In genomic region chr4:45527562-45528354, GRCm38 (mm10) we compare ENCODE assay signal across 8 mouse cellular contexts. TPM values are rescaled to one million over a fixed set of nuclear protein-coding genes. Genes with fewer than 3 reads are reported as not detected.
A peak's percentile ranks its signal among the peaks of the same experiment; 100 is the strongest.
DNase-seq lines count a peak whose midpoint lies in the region; ATAC-seq lines count a peak whose summit lies in the region.

No protein-coding gene starts in this region.

- H3K9ac ChIP-seq in forebrain, embryonic 15.5 days (replicated peaks) = peak overlapping the region; percentile 84
- H3K9ac ChIP-seq in kidney, embryonic 15.5 days = peak overlapping the region; percentile 86
- no peak overlapping the region for H3K9ac ChIP-seq in midbrain, embryonic 12.5 days (replicated peaks)

- H3K27ac ChIP-seq in forebrain, embryonic 15.5 days (replicated peaks) = peak overlapping the region; percentile 89; the same call in 1 of the 2 replicates
- H3K27ac ChIP-seq in kidney, embryonic 15.5 days = peak overlapping the region; percentile 98
- H3K27ac ChIP-seq in midbrain, embryonic 12.5 days (replicated peaks) = no peak overlapping the region

- peak overlapping the region; percentile 75 for H3K4me2 ChIP-seq in forebrain, embryonic 15.5 days (replicated peaks)
- H3K4me2 ChIP-seq in kidney, embryonic 15.5 days = peak overlapping the region; percentile 98
- peak overlapping the region; percentile 79 for H3K4me2 ChIP-seq in midbrain, embryonic 12.5 days (replicated peaks)

- no peak for ATAC-seq in megakaryocyte, adult 5-6 weeks (ENCODE audit: poor library complexity, severe bottlenecking)
- ATAC-seq in forebrain, embryonic 15.5 days (replicated peaks) = no peak
- no peak for ATAC-seq in kidney, embryonic 15.5 days (replicated peaks; ENCODE audit: low FRiP score)
- no peak for ATAC-seq in midbrain, embryonic 12.5 days (ENCODE audit: low FRiP score, low read depth)

- H3K36me3 ChIP-seq in megakaryocyte, embryonic 14.5 days (replicated peaks; ENCODE audit: low read length) = peaks cover 26% of the 10 kb centered on the region
- no peaks in the 10 kb centered on the region for H3K36me3 ChIP-seq in forebrain, embryonic 15.5 days
- peaks cover 15% of the 10 kb centered on the region for H3K36me3 ChIP-seq in kidney, embryonic 15.5 days
- H3K36me3 ChIP-seq in midbrain, embryonic 12.5 days = no peaks in the 10 kb centered on the region

- WGBS in forebrain, embryonic 15.5 days = 89% methylated on average over 2 of the region's 2 CpGs
- 94% methylated on average over 2 of the region's 2 CpGs for WGBS in kidney, embryonic 15.5 days
- WGBS in midbrain, embryonic 12.5 days = 96% methylated on average over 2 of the region's 2 CpGs

- H3K27me3 ChIP-seq in megakaryocyte, embryonic 14.5 days (replicated peaks) = peaks cover 11% of the 10 kb centered on the region
- H3K27me3 ChIP-seq in forebrain, embryonic 15.5 days = no peaks in the 10 kb centered on the region
- H3K27me3 ChIP-seq in kidney, embryonic 15.5 days = no peaks in the 10 kb centered on the region
- peaks cover 45% of the 10 kb centered on the region for H3K27me3 ChIP-seq in midbrain, embryonic 12.5 days

- H3K4me1 ChIP-seq in megakaryocyte, embryonic 14.5 days = peaks cover 78% of the 10 kb centered on the region
- peaks cover 75% of the 10 kb centered on the region for H3K4me1 ChIP-seq in forebrain, embryonic 15.5 days
- H3K4me1 ChIP-seq in kidney, embryonic 15.5 days = peaks cover 67% of the 10 kb centered on the region
- H3K4me1 ChIP-seq in midbrain, embryonic 12.5 days = peaks cover 54% of the 10 kb centered on the region

- DNase-seq in frontal cortex, postnatal 25 days (ENCODE audit: low spot score in 2 of 2) = no peak
- no peak for DNase-seq in right cerebral cortex, adult 18-20 months
- no peak for DNase-seq in gastrocnemius, postnatal 14 days

- no peaks in the 10 kb centered on the region; the same call in 1 of the 2 replicates for H3K9me3 ChIP-seq in megakaryocyte, embryonic 14.5 days
- no peaks in the 10 kb centered on the region for H3K9me3 ChIP-seq in forebrain, embryonic 15.5 days
- H3K9me3 ChIP-seq in kidney, embryonic 15.5 days (replicated peaks) = no peaks in the 10 kb centered on the region
- no peaks in the 10 kb centered on the region for H3K9me3 ChIP-seq in midbrain, embryonic 12.5 days

- H3K4me3 ChIP-seq in megakaryocyte, embryonic 14.5 days (replicated peaks) = peak overlapping the region; percentile 98
- peak overlapping the region; percentile 64 for H3K4me3 ChIP-seq in forebrain, embryonic 15.5 days
- peak overlapping the region; percentile 82 for H3K4me3 ChIP-seq in kidney, embryonic 15.5 days (replicated peaks)
- peak overlapping the region; percentile 72 for H3K4me3 ChIP-seq in midbrain, embryonic 12.5 days

- intact Hi-C loops in gastrocnemius, postnatal 14 days (cut with DNase I; ENCODE audit: low total_unique reads) = loop anchor here (5.0 kb wide), 1 partner anchor 60 kb away; no protein-coding TSS in a partner anchor

RNA-seq across cellular contexts. Expression of gene Shb, which starts 4.5 kb away (rescaled TPM):
- 20.2 and 27.2 TPM in 2 replicates for polyA plus RNA-seq in megakaryocyte, embryonic 14.5 days (2012; ENCODE audit: insufficient read depth, low replicate concordance)
- 3.7 and 3.9 TPM in 2 replicates for total RNA-seq in megakaryocyte, adult 5-6 weeks (2015)
- total RNA-seq in megakaryocyte, adult 5-6 weeks (2017) = 1.8 and 3.3 TPM in 2 replicates
- polyA plus RNA-seq in forebrain, embryonic 15.5 days (2015; fragmentation: Nextera tagmentation; extraction: Ambion mirVana) = 13.1 and 13.3 TPM in 2 replicates
- polyA plus RNA-seq in kidney, embryonic 15.5 days (2015; fragmentation: Nextera tagmentation; extraction: Ambion mirVana) = 3.8 and 4.9 TPM in 2 replicates
- 4.9 and 5.8 TPM in 2 replicates for polyA plus RNA-seq in midbrain, embryonic 12.5 days (2016; fragmentation: Nextera tagmentation; extraction: Ambion mirVana)
- 1 to 10 TPM; 6.7 to 7.8 TPM for total RNA-seq in gastrocnemius, postnatal 14 days (2021)
